ENCODE assay signal across 9 mouse cellular contexts in genomic region chr9:15241596-15241939, GRCm38 (mm10). TPM values are rescaled to one million over a fixed set of nuclear protein-coding genes. Genes with fewer than 3 reads are reported as not detected.
DNase-seq lines count a peak whose midpoint lies in the region; ATAC-seq lines count a peak whose summit lies in the region.
"Had no signal": no experiment of that assay in that cellular context is flagged by ENCODE, and none has a peak within 500 bp of the region (broad histone marks: within the 10 kb centered on the region; RNA-seq: fewer than 3 reads in every experiment).

No protein-coding gene starts in this region.

- H3K4me3 ChIP-seq in forebrain, embryonic 10.5 days, result no peak overlapping the region
- H3K4me3 ChIP-seq in forebrain, embryonic 13.5 days, result no peak overlapping the region
- peak overlapping the region; percentile 39 for H3K4me3 ChIP-seq in megakaryocyte, embryonic 14.5 days (replicated peaks)
- H3K4me3 ChIP-seq: limb, embryonic 13.5 days had no signal

- no peak overlapping the region for H3K27ac ChIP-seq in forebrain, embryonic 10.5 days
- H3K27ac ChIP-seq in forebrain, embryonic 13.5 days, result no peak overlapping the region
- H3K27ac ChIP-seq: limb, embryonic 13.5 days had no signal

- no peak overlapping the region for H3K9ac ChIP-seq in forebrain, embryonic 13.5 days
- H3K9ac ChIP-seq: limb, embryonic 13.5 days had no signal

- ATAC-seq in forebrain, embryonic 13.5 days, result no peak

- 48% methylated on average over 9 of the region's 9 CpGs for WGBS in forebrain, embryonic 10.5 days
- 46% methylated on average over 9 of the region's 9 CpGs for WGBS in forebrain, embryonic 13.5 days

- peaks cover 37% of the 10 kb centered on the region for H3K27me3 ChIP-seq in forebrain, embryonic 10.5 days (ENCODE audit: poor library complexity, severe bottlenecking)
- H3K27me3 ChIP-seq in forebrain, embryonic 13.5 days, result peaks cover 3% of the 10 kb centered on the region; the same call in 1 of the 2 replicates
- H3K27me3 ChIP-seq in megakaryocyte, embryonic 14.5 days (replicated peaks), result peaks cover 50% of the 10 kb centered on the region

- peak; percentile 51 for DNase-seq in forebrain, embryonic 10.5 days (ENCODE audit: extremely low spot score, low spot score)
- peak; percentile 76 for DNase-seq in urinary bladder, postnatal 14 days (ENCODE audit: low spot score)
- no peak for DNase-seq in urinary bladder, adult 2 months (ENCODE audit: low spot score)
- peak; percentile 49 for DNase-seq in fat pad, adult 2 months (ENCODE audit: extremely low read depth, low read depth, low spot score)
- peak; percentile 85 for DNase-seq in kidney, postnatal 14 days
- peak; percentile 64 for DNase-seq in testis, postnatal 14 days (ENCODE audit: low spot score)

- no peak overlapping the region for H3K4me2 ChIP-seq in forebrain, embryonic 13.5 days
- H3K4me2 ChIP-seq: limb, embryonic 13.5 days had no signal

- no peaks in the 10 kb centered on the region for H3K9me3 ChIP-seq in forebrain, embryonic 10.5 days
- H3K9me3 ChIP-seq in forebrain, embryonic 13.5 days (replicated peaks), result no peaks in the 10 kb centered on the region
- H3K9me3 ChIP-seq in megakaryocyte, embryonic 14.5 days, result no peaks in the 10 kb centered on the region
- H3K9me3 ChIP-seq: limb, embryonic 13.5 days had no signal

- H3K4me1 ChIP-seq in forebrain, embryonic 10.5 days, result peaks cover 23% of the 10 kb centered on the region
- peaks cover 14% of the 10 kb centered on the region for H3K4me1 ChIP-seq in forebrain, embryonic 13.5 days
- H3K4me1 ChIP-seq in megakaryocyte, embryonic 14.5 days, result peaks cover 55% of the 10 kb centered on the region

- no peaks in the 10 kb centered on the region for H3K36me3 ChIP-seq in forebrain, embryonic 10.5 days (replicated peaks)
- H3K36me3 ChIP-seq in forebrain, embryonic 13.5 days (ENCODE audit: poor library complexity, severe bottlenecking), result no peaks in the 10 kb centered on the region
- no peaks in the 10 kb centered on the region for H3K36me3 ChIP-seq in megakaryocyte, embryonic 14.5 days (replicated peaks; ENCODE audit: low read length)
- H3K36me3 ChIP-seq: limb, embryonic 13.5 days had no signal

RNA-seq across cellular contexts. Expression of gene Vstm5, which starts 2.7 kb away (rescaled TPM):
- polyA plus RNA-seq in forebrain, embryonic 10.5 days (2016; fragmentation: Nextera tagmentation; extraction: Ambion mirVana), result 0.34 and 0.68 TPM in 2 replicates
- 2.7 and 4.4 TPM in 2 replicates for polyA plus RNA-seq in forebrain, embryonic 13.5 days (2015; fragmentation: Nextera tagmentation; extraction: Ambion mirVana)
- 3.5 and 4.9 TPM in 2 replicates for polyA plus RNA-seq in urinary bladder, adult 2 months (2012; rRNA removed)
- polyA plus RNA-seq in megakaryocyte, embryonic 14.5 days (2012; ENCODE audit: insufficient read depth, low replicate concordance), result not detected in 2 replicates

RNA-seq across cellular contexts. Expression of gene Med17, which starts 38.2 kb away (rescaled TPM):
- polyA plus RNA-seq in forebrain, embryonic 10.5 days (2016; fragmentation: Nextera tagmentation; extraction: Ambion mirVana), result 38.1 and 39.5 TPM in 2 replicates
- polyA plus RNA-seq in forebrain, embryonic 13.5 days (2015; fragmentation: Nextera tagmentation; extraction: Ambion mirVana), result 40.1 and 44.4 TPM in 2 replicates
- 35.6 and 42.1 TPM in 2 replicates for polyA plus RNA-seq in urinary bladder, adult 2 months (2012; rRNA removed)
- polyA plus RNA-seq in megakaryocyte, embryonic 14.5 days (2012; ENCODE audit: insufficient read depth, low replicate concordance), result 1.0 and 7.6 TPM in 2 replicates
